Comparison of ENCODE assay signal across 33 mouse cellular contexts in genomic region chr7:19834055-19834454, GRCm38 (mm10). TPM values are rescaled to one million over a fixed set of nuclear protein-coding genes. Genes with fewer than 3 reads are reported as not detected.
A peak's percentile ranks its signal among the peaks of the same experiment; 100 is the strongest.
DNase-seq lines count a peak whose midpoint lies in the region; ATAC-seq and TF ChIP-seq lines count a peak whose summit lies in the region.
"Had no signal": no experiment of that assay in that cellular context is flagged by ENCODE, and none has a peak within 500 bp of the region (broad histone marks: within the 10 kb centered on the region; RNA-seq: fewer than 3 reads in every experiment).

No protein-coding gene starts in this region.

- TF ChIP-seq CTCF in kidney, adult 2 months (conservative IDR thresholded peaks at IDR 0.05; ENCODE audit: insufficient read depth, insufficient read length, low read depth, low read length): 0 out of 2 replicates have a peak, but pooled peaks have one; percentile 17
- peak; percentile 37; the same call in 1 of the 2 replicates for TF ChIP-seq CTCF in lung, postnatal 0 days (IDR thresholded peaks at IDR 0.05)

- 65% methylated on average over 3 of the region's 3 CpGs for WGBS in kidney, adult 2 months
- WGBS in lung, postnatal 0 days: 56% methylated on average over 3 of the region's 3 CpGs

- no peak overlapping the region for H3K27ac ChIP-seq in kidney, adult 2 months (ENCODE audit: insufficient read depth, low read depth, low read length)
- H3K27ac ChIP-seq in lung, postnatal 0 days (ENCODE audit: low read length): no peak overlapping the region
- H3K27ac ChIP-seq: embryonic facial prominence, embryonic 15.5 days; liver, embryonic 12.5 days; lung, embryonic 15.5 days; macrophage; neural tube, embryonic 15.5 days; stomach, embryonic 15.5 days had no signal

- H3K36me3 ChIP-seq in kidney, adult 2 months (ENCODE audit: control insufficient read depth, insufficient read depth, low read length): no peaks in the 10 kb centered on the region
- no peaks in the 10 kb centered on the region for H3K36me3 ChIP-seq in lung, postnatal 0 days (ENCODE audit: insufficient read depth, low read length)
- H3K36me3 ChIP-seq: embryonic facial prominence, embryonic 15.5 days; liver, embryonic 12.5 days; lung, embryonic 15.5 days; neural tube, embryonic 15.5 days; stomach, embryonic 15.5 days had no signal

- H3K4me1 ChIP-seq in kidney, adult 2 months (ENCODE audit: control insufficient read depth, insufficient read depth, low read length): peaks cover 11% of the 10 kb centered on the region; the same call in 1 of the 2 replicates
- H3K4me1 ChIP-seq in lung, postnatal 0 days (ENCODE audit: insufficient read depth, low read depth, low read length): peaks cover 15% of the 10 kb centered on the region
- H3K4me1 ChIP-seq: neural tube, embryonic 15.5 days had no signal

- no peak for TF ChIP-seq POLR2A in kidney, adult 2 months (IDR thresholded peaks at IDR 0.05; ENCODE audit: low read depth, low read length)

- no peaks in the 10 kb centered on the region for H3K9me3 ChIP-seq in lung, postnatal 0 days (ENCODE audit: low read length)
- H3K9me3 ChIP-seq: embryonic facial prominence, embryonic 15.5 days; liver, embryonic 12.5 days; lung, embryonic 15.5 days; neural tube, embryonic 15.5 days; stomach, embryonic 15.5 days had no signal

- H3K4me3 ChIP-seq in kidney, adult 2 months (ENCODE audit: insufficient read depth, low read depth, low read length): no peak overlapping the region
- H3K4me3 ChIP-seq in lung, postnatal 0 days (ENCODE audit: low read depth, low read length): no peak overlapping the region
- H3K4me3 ChIP-seq: embryonic facial prominence, embryonic 15.5 days; liver, embryonic 12.5 days; lung, embryonic 15.5 days; neural tube, embryonic 15.5 days; stomach, embryonic 15.5 days had no signal

- H3K4me2 ChIP-seq in lung, postnatal 0 days (replicated peaks; ENCODE audit: low read depth, low read length): no peak overlapping the region
- H3K4me2 ChIP-seq: embryonic facial prominence, embryonic 15.5 days; heart, embryonic 11.5 days; liver, embryonic 12.5 days; lung, embryonic 15.5 days; neural tube, embryonic 15.5 days; stomach, embryonic 15.5 days had no signal

- TF ChIP-seq EP300 in lung, postnatal 0 days (IDR thresholded peaks at IDR 0.05): no peak

- DNase-seq in kidney, adult 2 months: no peak
- no peak for DNase-seq in kidney, postnatal 36 days
- DNase-seq in lung, postnatal 0 days (ENCODE audit: low spot score): no peak
- DNase-seq in lung, adult 18-20 months: no peak
- DNase-seq in ES-CJ7 (ENCODE audit: low read depth, low spot score): peak; percentile 57
- DNase-seq in induced T-regulatory cell, adult 2 months (ENCODE audit: low read depth): peak; percentile 31
- no peak for DNase-seq in natural killer cell, adult 2 months (ENCODE audit: low spot score in 2 of 2)
- DNase-seq: adrenal gland, postnatal 14 days; cerebellum, adult 9-10 months; gastrocnemius, postnatal 10 days; kidney, adult 9 months; kidney, postnatal 4 days; layer of hippocampus, adult 9-11 months; right cerebral cortex, adult 18-20 months; right cerebral cortex, postnatal 4 days; thymus, adult 2 months had no signal

- H3K27me3 ChIP-seq in kidney, adult 2 months (replicated peaks; ENCODE audit: control insufficient read depth, insufficient read depth, low read length): no peaks in the 10 kb centered on the region
- H3K27me3 ChIP-seq in lung, postnatal 0 days (replicated peaks; ENCODE audit: insufficient read depth, low read length): no peaks in the 10 kb centered on the region
- H3K27me3 ChIP-seq: embryonic facial prominence, embryonic 15.5 days; lung, embryonic 15.5 days; neural tube, embryonic 15.5 days; stomach, embryonic 15.5 days had no signal

- no peak for ATAC-seq in lung, postnatal 0 days
- ATAC-seq in CD4-positive, CD25-positive, alpha-beta regulatory T cell, adult 4 months: no peak
- ATAC-seq: forebrain, embryonic 14.5 days; inflammation-experienced regulatory T-cells, adult 6 months; liver, embryonic 12.5 days had no signal

- no peak overlapping the region for H3K9ac ChIP-seq in lung, postnatal 0 days (replicated peaks; ENCODE audit: low read depth)
- H3K9ac ChIP-seq: embryonic facial prominence, embryonic 15.5 days; liver, embryonic 12.5 days; lung, embryonic 15.5 days; neural tube, embryonic 15.5 days; stomach, embryonic 15.5 days had no signal

RNA-seq across cellular contexts. Expression of gene Bcl3, which starts 11.5 kb away (rescaled TPM):
- polyA plus RNA-seq in kidney, adult 2 months (2012; rRNA removed): 10.3 and 14.4 TPM in 2 replicates
- polyA plus RNA-seq in lung, postnatal 0 days (2015; fragmentation: Nextera tagmentation; extraction: Ambion mirVana): 8.3 and 20.0 TPM in 2 replicates
- 10 to 100 TPM; 16.0 to 20.5 TPM for polyA plus RNA-seq in CD4-positive, CD25-positive, alpha-beta regulatory T cell, adult 4 months (2017; shearing (Covaris generic))

RNA-seq across cellular contexts. Expression of gene Gm19345, which starts 17.7 kb away (rescaled TPM):
- polyA plus RNA-seq in kidney, adult 2 months (2012; rRNA removed): 0.12 TPM in 1 of 2 replicates, not detected in the other
- 0.12 and 0.24 TPM in 2 replicates for polyA plus RNA-seq in lung, postnatal 0 days (2015; fragmentation: Nextera tagmentation; extraction: Ambion mirVana)
- not detected for polyA plus RNA-seq in CD4-positive, CD25-positive, alpha-beta regulatory T cell, adult 4 months (2017; shearing (Covaris generic))
- polyA plus RNA-seq: C2C12; heart, embryonic 11.5 days; heart, postnatal 0 days; inflammation-experienced regulatory T-cells, adult 6 months; limb, embryonic 11.5 days; liver, embryonic 12.5 days; lung, embryonic 15.5 days; macrophage had no signal

RNA-seq across cellular contexts. Expression of gene Ceacam16, which starts 27.0 kb away (rescaled TPM):
- polyA plus RNA-seq in kidney, adult 2 months (2012; rRNA removed): 0.14 and 0.16 TPM in 2 replicates
- 0.13 and 0.18 TPM in 2 replicates for polyA plus RNA-seq in lung, postnatal 0 days (2015; fragmentation: Nextera tagmentation; extraction: Ambion mirVana)
- not detected for polyA plus RNA-seq in CD4-positive, CD25-positive, alpha-beta regulatory T cell, adult 4 months (2017; shearing (Covaris generic))
- polyA plus RNA-seq: brain, embryonic 14.5 days; C2C12; embryonic facial prominence, embryonic 15.5 days; forebrain, embryonic 14.5 days; frontal cortex, adult 2 months; heart, embryonic 11.5 days; heart, postnatal 0 days; hindbrain, embryonic 11.5 days; limb, embryonic 11.5 days; liver, embryonic 12.5 days; lung, embryonic 15.5 days; stomach, embryonic 15.5 days had no signal

RNA-seq across cellular contexts. Expression of gene Cblc, which starts 37.4 kb away (rescaled TPM):
- 24.4 and 32.6 TPM in 2 replicates for polyA plus RNA-seq in kidney, adult 2 months (2012; rRNA removed)
- 18.4 and 23.9 TPM in 2 replicates for polyA plus RNA-seq in lung, postnatal 0 days (2015; fragmentation: Nextera tagmentation; extraction: Ambion mirVana)
- not detected for polyA plus RNA-seq in CD4-positive, CD25-positive, alpha-beta regulatory T cell, adult 4 months (2017; shearing (Covaris generic))
- polyA plus RNA-seq: C2C12; forebrain, embryonic 14.5 days; frontal cortex, adult 2 months; macrophage had no signal

RNA-seq across cellular contexts. Expression of gene Ceacam19, which starts 53.7 kb away (rescaled TPM):
- polyA plus RNA-seq in kidney, adult 2 months (2012; rRNA removed): 0.11 and 0.25 TPM in 2 replicates
- 0.04 TPM in 1 of 2 replicates, not detected in the other for polyA plus RNA-seq in lung, postnatal 0 days (2015; fragmentation: Nextera tagmentation; extraction: Ambion mirVana)
- polyA plus RNA-seq in CD4-positive, CD25-positive, alpha-beta regulatory T cell, adult 4 months (2017; shearing (Covaris generic)): not detected
- polyA plus RNA-seq: C2C12; forebrain, embryonic 14.5 days; frontal cortex, adult 2 months; heart, embryonic 11.5 days; heart, postnatal 0 days; hindbrain, embryonic 11.5 days; inflammation-experienced regulatory T-cells, adult 6 months; limb, embryonic 11.5 days; liver, embryonic 12.5 days; lung, embryonic 15.5 days; midbrain, postnatal 0 days; neural tube, embryonic 15.5 days had no signal

Comparison
In these comparisons a context has a peak if more than half of its experiments do, and no peak if none do; other contexts are left out.
1. DNase-seq: peak in ES-CJ7 (single experiment) and induced T-regulatory cell, adult 2 months (single experiment); none in kidney, adult 2 months (single experiment), kidney, postnatal 36 days (0 of 2), lung, postnatal 0 days (single experiment), lung, adult 18-20 months (0 of 2) and natural killer cell, adult 2 months (0 of 2).